In genomic region chr17:67918201-67918600, GRCm38 (mm10) we compare ENCODE assay signal across 20 mouse cellular contexts.
DNase-seq lines count a peak whose midpoint lies in the region; ATAC-seq and TF ChIP-seq lines count a peak whose summit lies in the region.
"Had no signal": no experiment of that assay in that cellular context is flagged by ENCODE, and none has a peak within 500 bp of the region (broad histone marks: within the 10 kb centered on the region; RNA-seq: fewer than 3 reads in every experiment).

No protein-coding gene starts in this region.

- DNase-seq in heart, adult 11 months = peak; percentile 35
- DNase-seq in heart, adult 2 months = no peak
- peak; percentile 46 to 51 for DNase-seq in cerebellum, adult 18-20 months
- peak; percentile 70 for DNase-seq in cerebellum, adult 9-11 months
- no peak for DNase-seq in yolk sac, embryonic 10.5 days (ENCODE audit: low spot score)
- no peak for DNase-seq in embryo, embryonic 10.5 days (ENCODE audit: low spot score)
- no peak for DNase-seq in hindbrain, postnatal 0 days (ENCODE audit: low spot score)
- DNase-seq: adrenal gland, postnatal 14 days; gastrocnemius, adult 2 months; gastrocnemius, postnatal 36 days; heart, adult 18-20 months; heart, postnatal 14 days; kidney, adult 2 months had no signal

- no peak overlapping the region for H3K27ac ChIP-seq in heart, adult 2 months
- H3K27ac ChIP-seq in hindbrain, postnatal 0 days = no peak overlapping the region
- H3K27ac ChIP-seq: embryonic facial prominence, embryonic 10.5 days; forebrain, embryonic 13.5 days; gastrocnemius, adult 2 months; heart, embryonic 15.5 days; hindbrain, embryonic 10.5 days; hindbrain, embryonic 14.5 days had no signal

- no peak for TF ChIP-seq CTCF in heart, adult 2 months (IDR thresholded peaks at IDR 0.05)
- no peak for TF ChIP-seq CTCF in hindbrain, postnatal 0 days (IDR thresholded peaks at IDR 0.05; ENCODE audit: low read depth)

- no peaks in the 10 kb centered on the region for H3K27me3 ChIP-seq in heart, adult 2 months (ENCODE audit: control insufficient read depth, insufficient read depth, low read length)
- H3K27me3 ChIP-seq in hindbrain, postnatal 0 days (ENCODE audit: insufficient read depth, low read length) = no peaks in the 10 kb centered on the region
- H3K27me3 ChIP-seq: forebrain, embryonic 13.5 days; heart, embryonic 15.5 days had no signal

- 88% methylated on average over 7 of the region's 7 CpGs for WGBS in heart, adult 2 months
- 74% methylated on average over 7 of the region's 7 CpGs for WGBS in hindbrain, postnatal 0 days

- ATAC-seq in hindbrain, postnatal 0 days = no peak
- ATAC-seq: forebrain, embryonic 13.5 days; intestine, embryonic 16.5 days had no signal

- no peak overlapping the region for H3K9ac ChIP-seq in heart, adult 2 months (ENCODE audit: low read depth, low read length)
- no peak overlapping the region for H3K9ac ChIP-seq in hindbrain, postnatal 0 days (replicated peaks; ENCODE audit: low read length)
- H3K9ac ChIP-seq: forebrain, embryonic 13.5 days; heart, embryonic 15.5 days; hindbrain, embryonic 14.5 days had no signal

- H3K36me3 ChIP-seq in heart, adult 2 months (ENCODE audit: control insufficient read depth, insufficient read depth, low read length) = no peaks in the 10 kb centered on the region
- H3K36me3 ChIP-seq in hindbrain, postnatal 0 days (ENCODE audit: insufficient read depth, low read length) = no peaks in the 10 kb centered on the region
- H3K36me3 ChIP-seq: heart, embryonic 15.5 days; hindbrain, embryonic 10.5 days had no signal

- TF ChIP-seq EP300 in heart, adult 2 months (IDR thresholded peaks at IDR 0.05; ENCODE audit: insufficient read depth, low read depth, low read length) = no peak

- intact Hi-C loops in heart, adult 2 months (cut with DNase I) = no loop called here

- no peak overlapping the region for H3K4me2 ChIP-seq in hindbrain, postnatal 0 days (ENCODE audit: low read depth, low read length)
- H3K4me2 ChIP-seq: forebrain, embryonic 13.5 days; heart, embryonic 11.5 days; heart, embryonic 15.5 days; hindbrain, embryonic 14.5 days had no signal

- no peaks in the 10 kb centered on the region for H3K9me3 ChIP-seq in hindbrain, postnatal 0 days (ENCODE audit: low read length)
- H3K9me3 ChIP-seq: embryonic facial prominence, embryonic 10.5 days; forebrain, embryonic 13.5 days; heart, embryonic 15.5 days; hindbrain, embryonic 10.5 days had no signal

- no peak overlapping the region for H3K4me3 ChIP-seq in heart, adult 2 months
- no peak overlapping the region for H3K4me3 ChIP-seq in hindbrain, postnatal 0 days (ENCODE audit: low read length)
- H3K4me3 ChIP-seq: embryonic facial prominence, embryonic 10.5 days; forebrain, embryonic 13.5 days; gastrocnemius, adult 2 months; heart, embryonic 15.5 days; hindbrain, embryonic 10.5 days had no signal

- no peak for TF ChIP-seq POLR2A in heart, adult 2 months (IDR thresholded peaks at IDR 0.05; ENCODE audit: insufficient read depth, low read depth, low read length)

- no peaks in the 10 kb centered on the region for H3K79me2 ChIP-seq in heart, adult 2 months (replicated peaks; ENCODE audit: control insufficient read depth, insufficient read depth, low read length)

- peaks cover 2% of the 10 kb centered on the region; the same call in 1 of the 2 replicates for H3K4me1 ChIP-seq in heart, adult 2 months (ENCODE audit: control insufficient read depth, insufficient read depth, low read length)
- no peaks in the 10 kb centered on the region for H3K4me1 ChIP-seq in hindbrain, postnatal 0 days (ENCODE audit: insufficient read depth, low read length)
- H3K4me1 ChIP-seq: forebrain, embryonic 13.5 days had no signal

Comparison
In these comparisons a context has a peak if more than half of its experiments do, and no peak if none do; other contexts are left out.
1. DNase-seq: peak in heart, adult 11 months (single experiment), cerebellum, adult 18-20 months (2 of 2) and cerebellum, adult 9-11 months (single experiment); none in heart, adult 2 months (0 of 2), yolk sac, embryonic 10.5 days (single experiment), embryo, embryonic 10.5 days (single experiment) and hindbrain, postnatal 0 days (single experiment).